Mouse (Mus musculus): ENCODE measurements around the gene Nr4a1.

Nr4a1 gene

GRCm38 (mm10) chr15:101283911-101284750, 30.1 kb downstream of the Nr4a1 start, which contains the start of gene Atg101:
Gene Atg101, plus strand, starts transcription at chr15:101284272.
- DNase-seq (ENCODE audit: low read depth, low spot score): peak; percentile 92

- peak; percentile 73 for DNase-seq (ENCODE audit: low read depth, low spot score)
Measured at GRCm38 (mm10) chr15:101286129-101286770, 32.2 kb downstream of the Nr4a1 start.

GRCm38 (mm10) chr15:101287361-101287760, 33.3 kb downstream of the Nr4a1 start:
- DNase-seq (ENCODE audit: low read depth, low spot score): no peak

- DNase-seq (ENCODE audit: low read depth, low spot score): no peak
Measured at GRCm38 (mm10) chr15:101290354-101290753, 36.3 kb downstream of the Nr4a1 start.

GRCm38 (mm10) chr15:101292012-101292411, 37.9 kb downstream of the Nr4a1 start:
- DNase-seq (ENCODE audit: low read depth, low spot score): no peak

- DNase-seq (ENCODE audit: low read depth, low spot score): no peak
Measured at GRCm38 (mm10) chr15:101293025-101293621, 39.1 kb downstream of the Nr4a1 start, which contains the start of gene 6030408B16Rik. Gene 6030408B16Rik, plus strand, starts transcription at chr15:101293212.

- no peak for DNase-seq (ENCODE audit: low read depth, low spot score)
Measured at GRCm38 (mm10) chr15:101294028-101294894, 40.2 kb downstream of the Nr4a1 start.

- DNase-seq (ENCODE audit: low read depth, low spot score): no peak
Measured at GRCm38 (mm10) chr15:101295106-101295505, 41.0 kb downstream of the Nr4a1 start.

GRCm38 (mm10) chr15:101295616-101296015, 41.5 kb downstream of the Nr4a1 start:
- DNase-seq (ENCODE audit: low read depth, low spot score): no peak

- DNase-seq (ENCODE audit: low read depth, low spot score): no peak
Measured at GRCm38 (mm10) chr15:101296091-101296490, 42.0 kb downstream of the Nr4a1 start.

GRCm38 (mm10) chr15:101297988-101298387, 43.9 kb downstream of the Nr4a1 start:
- no peak for DNase-seq (ENCODE audit: low read depth, low spot score)

GRCm38 (mm10) chr15:101298550-101298949, 44.5 kb downstream of the Nr4a1 start:
- DNase-seq (ENCODE audit: low read depth, low spot score): peak; percentile 60

- DNase-seq (ENCODE audit: low read depth, low spot score): no peak
Measured at GRCm38 (mm10) chr15:101299480-101299960, 45.5 kb downstream of the Nr4a1 start.

GRCm38 (mm10) chr15:101300128-101300527, 46.1 kb downstream of the Nr4a1 start:
- no peak for DNase-seq (ENCODE audit: low read depth, low spot score)

- no peak for DNase-seq (ENCODE audit: low read depth, low spot score)
Measured at GRCm38 (mm10) chr15:101302201-101302600, 48.1 kb downstream of the Nr4a1 start.

GRCm38 (mm10) chr15:101303830-101304229, 49.8 kb downstream of the Nr4a1 start:
- no peak for DNase-seq (ENCODE audit: low read depth, low spot score)

- DNase-seq (ENCODE audit: low read depth, low spot score): no peak
Measured at GRCm38 (mm10) chr15:101306459-101306858, 52.4 kb downstream of the Nr4a1 start.

GRCm38 (mm10) chr15:101308440-101309348, 54.6 kb downstream of the Nr4a1 start:
- no peak for DNase-seq (ENCODE audit: low read depth, low spot score)

GRCm38 (mm10) chr15:101309493-101309892, 55.4 kb downstream of the Nr4a1 start:
- DNase-seq (ENCODE audit: low read depth, low spot score): no peak

GRCm38 (mm10) chr15:101311087-101311770, 57.2 kb downstream of the Nr4a1 start:
- no peak for DNase-seq (ENCODE audit: low read depth, low spot score)

All from ES-CJ7 (cell line).